Mouse (Mus musculus) thymus, postnatal 0 days (tissue): ENCODE results near the gene Rtca. TPM values are rescaled to one million over a fixed set of nuclear protein-coding genes. Genes with fewer than 3 reads are reported as not detected.

Experiments used
- DNase-seq: peaks from one replicate; pipeline ENCODE4 v3.0.0-alpha.2; 2015; ENCODE audit warnings: low spot score
- polyA plus RNA-seq: library from polyadenylated mRNA; unstranded; fragments of >200 nt; fragmentation: Nextera tagmentation; extraction: Ambion mirVana; gene quantifications from 2 replicates; pipeline ENCODE4 v1.2.1, GENCODE M21; 2015

Gene Rtca
- polyA plus RNA-seq, result 72.2 and 75.3 TPM in 2 replicates

DNA sequence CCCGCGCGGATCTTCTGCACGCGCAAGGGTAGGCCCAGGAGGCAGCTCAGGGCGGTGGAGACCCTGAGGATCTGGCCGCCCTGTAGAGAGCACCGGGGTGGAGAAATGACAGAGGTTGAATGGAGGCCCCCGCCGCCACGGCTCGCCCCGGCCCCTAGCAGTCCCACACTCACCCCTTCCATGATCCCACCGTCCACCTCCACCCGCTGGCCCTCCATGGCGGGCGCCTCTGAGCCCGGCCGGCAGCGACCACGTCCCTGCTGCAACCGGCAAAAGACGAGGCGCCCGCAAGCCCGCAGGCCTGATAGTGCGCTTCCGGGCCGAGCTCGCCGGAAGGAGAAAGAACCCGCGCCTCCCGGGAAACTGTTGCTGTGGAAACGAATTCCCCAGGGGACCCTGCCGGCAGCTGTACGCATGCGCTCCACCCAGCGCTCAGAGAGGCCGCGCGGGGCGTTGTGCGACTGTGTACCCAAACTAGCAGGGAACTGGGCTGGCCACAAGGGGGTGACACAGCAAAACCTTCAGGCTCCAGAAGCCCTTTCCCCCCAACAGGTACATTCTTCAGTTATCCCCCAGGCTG is at the start of gene Rtca:
Gene Rtca, minus strand, starts transcription at position 437 of the 580 bp plus-strand sequence.
- DNase-seq, result peak; percentile 98

DNA sequence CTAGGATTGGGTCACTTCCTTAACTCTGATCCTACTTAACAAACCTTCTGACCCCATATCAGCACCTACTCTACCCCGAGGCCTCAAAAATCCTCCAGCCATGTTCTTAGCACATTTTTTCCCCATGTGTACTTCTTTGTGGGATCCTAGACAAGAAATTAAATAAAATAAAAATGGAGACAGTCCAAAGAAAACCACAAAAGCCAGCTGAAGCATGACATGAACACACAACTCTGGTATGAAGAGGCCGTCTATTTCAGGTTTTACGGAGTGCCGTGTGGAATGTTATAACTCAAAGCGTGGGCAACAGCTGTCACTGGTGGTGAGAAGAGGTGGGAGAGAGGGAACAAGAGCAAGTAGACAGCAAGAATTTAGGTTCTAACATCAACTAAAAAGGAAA is 43.4 kb upstream of the Rtca start:
- DNase-seq, result no peak

DNA sequence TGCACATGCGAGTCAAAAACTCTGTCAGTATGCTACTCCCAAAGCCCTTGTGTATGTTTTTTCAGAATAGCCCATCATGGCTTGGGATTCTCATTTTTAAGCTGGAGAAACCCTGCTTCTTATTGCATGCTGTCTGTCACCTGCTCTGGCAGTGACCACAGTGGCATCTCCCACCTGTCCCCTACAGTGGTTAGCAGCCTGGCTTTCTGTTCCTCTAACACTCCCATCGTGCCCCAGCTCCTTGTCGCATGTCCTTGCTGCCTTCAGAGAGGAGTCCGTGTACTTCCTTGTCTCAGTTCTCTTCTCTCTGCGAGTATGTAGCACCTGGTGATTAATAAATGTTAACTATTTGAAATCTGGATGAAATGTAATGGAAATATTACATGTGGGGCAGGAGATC is 39.4 kb upstream of the Rtca start:
- no peak for DNase-seq

DNA sequence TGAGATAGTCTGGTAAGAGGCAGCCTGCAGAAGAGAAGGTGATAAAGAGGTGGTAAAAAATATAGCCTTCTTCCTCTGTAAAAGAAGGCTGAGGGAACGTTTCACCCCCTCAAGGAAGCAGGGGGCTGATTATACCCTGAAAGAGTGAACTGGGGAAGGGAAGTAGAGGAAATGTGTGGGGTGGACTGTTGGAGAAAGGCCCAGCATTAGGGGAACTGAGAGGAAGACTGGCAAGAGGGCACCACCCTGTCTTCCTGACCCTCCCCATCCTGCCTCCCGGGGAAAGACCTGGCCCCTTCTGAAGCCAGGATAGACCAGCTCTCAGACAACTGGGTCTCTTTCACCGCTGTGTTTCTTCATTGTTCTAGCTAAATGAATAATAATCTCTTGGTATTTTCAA is 34.5 kb upstream of the Rtca start:
- no peak for DNase-seq

DNA sequence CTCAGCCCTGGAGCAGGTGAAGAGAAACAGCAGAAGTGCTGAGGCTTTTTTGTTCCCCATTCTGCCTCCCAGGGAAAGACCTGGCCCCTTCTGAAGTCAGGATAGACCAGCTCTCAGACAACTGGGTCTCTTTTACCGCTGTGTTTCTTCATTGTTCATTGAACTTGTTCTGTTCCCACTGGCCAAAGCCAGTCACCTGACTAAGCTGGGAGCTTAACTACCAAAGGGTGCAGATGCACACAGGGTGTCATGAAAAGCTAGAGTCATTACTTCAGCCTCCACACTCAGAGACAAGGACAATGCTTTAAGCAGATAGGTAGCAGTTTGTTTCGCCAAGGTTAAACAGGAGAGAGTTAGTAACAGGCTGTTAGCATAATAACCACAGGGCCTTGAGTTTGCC is 34.1 kb upstream of the Rtca start:
- DNase-seq, result no peak

DNA sequence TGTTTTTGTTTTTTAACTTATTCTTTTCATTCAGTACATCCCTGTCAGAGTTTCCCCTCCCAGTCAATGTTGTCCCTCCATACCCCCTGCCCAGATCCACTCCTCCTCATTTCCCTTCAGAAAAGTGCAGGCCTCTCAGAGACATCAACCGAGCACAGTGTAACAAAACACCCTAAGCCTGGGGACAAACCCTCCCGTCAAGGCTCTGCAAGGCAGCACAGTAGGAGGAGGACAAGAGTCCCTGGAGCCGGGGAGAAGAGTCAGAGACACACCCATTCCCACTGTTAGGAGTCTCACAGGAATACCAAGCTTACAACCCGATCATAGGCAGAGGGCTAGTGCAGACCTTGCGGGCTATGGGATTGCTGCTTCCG is 29.2 kb upstream of the Rtca start:
- no peak for DNase-seq

DNA sequence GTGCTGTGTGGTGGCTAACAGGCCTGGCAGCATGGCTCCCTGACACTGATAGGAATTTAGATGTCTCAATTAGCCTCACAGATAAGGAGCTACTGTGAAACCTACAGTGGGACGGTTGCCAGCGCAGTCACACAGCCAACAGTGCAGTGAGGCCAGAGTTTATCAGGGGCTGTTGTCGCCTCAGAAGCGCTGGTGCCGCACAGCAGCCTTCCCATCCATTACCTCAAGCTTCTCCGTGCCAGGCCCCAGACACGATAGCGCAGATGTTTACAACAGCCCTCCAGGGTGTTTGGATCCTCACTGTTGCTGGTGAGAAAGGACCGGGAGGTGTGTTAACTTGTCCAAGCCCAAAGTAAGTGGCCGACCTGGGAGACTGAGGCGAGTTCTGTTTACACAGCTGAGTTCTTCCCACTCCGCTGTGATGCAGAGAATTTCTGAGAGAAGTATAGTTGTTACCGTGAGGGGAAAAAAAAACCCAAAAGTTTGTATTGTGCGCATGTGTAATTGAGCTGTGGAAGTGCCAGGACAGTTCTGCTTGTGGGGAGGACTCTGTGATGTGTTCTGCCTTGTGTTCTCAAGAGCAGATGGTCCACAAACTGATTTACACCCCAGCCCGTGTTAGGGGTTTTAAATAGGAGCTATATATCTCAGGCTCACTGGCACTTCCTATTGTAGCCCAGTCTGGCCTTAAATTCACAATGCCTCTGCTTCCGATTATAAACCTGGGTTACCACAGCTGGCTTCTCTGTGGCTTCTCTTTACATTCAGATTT is 28.6 kb upstream of the Rtca start:
- no peak for DNase-seq

DNA sequence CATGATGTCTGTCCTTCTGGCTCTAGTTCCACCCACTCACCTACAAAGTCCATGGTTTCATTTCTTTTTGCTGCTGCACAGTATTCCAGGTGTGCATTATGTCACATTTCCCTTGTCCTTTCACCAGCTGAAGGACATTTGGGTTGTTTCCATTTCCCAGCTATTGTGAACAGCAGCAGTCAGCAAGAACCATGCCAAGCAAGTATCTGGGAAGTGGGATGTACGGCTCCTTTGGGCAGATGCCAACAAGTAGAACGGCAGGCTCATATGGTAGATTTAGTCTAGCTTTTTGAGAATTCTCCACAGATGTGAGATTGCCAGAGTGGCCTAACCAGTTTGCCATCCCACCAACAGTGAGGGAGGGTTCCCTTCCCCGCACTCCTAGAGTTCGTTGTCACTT is 22.8 kb upstream of the Rtca start:
- DNase-seq, result no peak

DNA sequence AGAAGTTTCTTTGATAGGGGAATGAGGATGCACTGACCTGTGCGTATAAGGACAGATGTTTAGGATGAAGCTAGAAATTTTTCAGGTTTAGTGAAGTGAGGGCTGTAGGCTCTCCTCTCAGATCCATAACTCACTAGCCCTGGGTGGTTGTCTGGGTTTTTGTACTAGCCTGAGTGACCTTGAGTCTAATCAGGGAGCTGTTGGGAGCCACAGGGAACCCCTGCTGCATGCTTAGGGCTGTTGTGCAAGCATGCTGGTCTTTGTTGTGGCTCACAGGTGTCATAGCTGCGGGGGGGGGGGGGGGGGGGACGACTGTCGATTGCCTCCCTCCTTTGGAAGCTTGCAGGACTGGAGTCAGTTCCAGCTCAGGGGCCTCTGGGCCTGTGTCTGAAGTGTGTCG is 21.7 kb upstream of the Rtca start:
- no peak for DNase-seq

DNA sequence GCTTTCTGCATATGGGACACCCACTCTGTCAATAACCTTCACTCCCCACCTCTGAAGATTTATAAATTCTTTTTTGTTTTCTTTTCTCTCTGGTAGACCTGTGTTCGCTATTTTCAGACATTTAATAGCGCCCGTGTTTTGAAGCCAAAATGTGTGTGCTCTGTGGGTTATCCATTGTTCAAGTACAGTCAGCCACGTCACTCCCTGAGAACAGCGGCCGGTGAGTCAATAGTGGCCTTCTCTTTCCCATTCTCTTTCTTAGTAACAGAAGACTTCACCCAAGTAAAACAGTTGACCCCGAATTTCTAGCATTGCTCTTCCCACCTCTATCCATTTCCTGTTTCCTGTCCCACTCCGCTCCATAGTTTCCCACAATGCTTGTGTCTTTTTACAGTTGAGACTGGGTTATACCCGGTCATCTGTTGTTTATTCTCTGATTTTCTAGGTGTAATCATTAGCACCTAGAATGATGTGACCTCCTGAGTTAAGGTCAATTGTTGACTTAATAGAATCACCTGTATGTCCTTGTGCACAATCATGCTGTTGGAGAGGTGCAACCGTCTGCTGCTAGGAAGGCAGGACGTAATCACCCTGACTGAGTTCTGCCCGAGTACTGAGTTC is 12.2 kb upstream of the Rtca start:
- DNase-seq, result no peak

DNA sequence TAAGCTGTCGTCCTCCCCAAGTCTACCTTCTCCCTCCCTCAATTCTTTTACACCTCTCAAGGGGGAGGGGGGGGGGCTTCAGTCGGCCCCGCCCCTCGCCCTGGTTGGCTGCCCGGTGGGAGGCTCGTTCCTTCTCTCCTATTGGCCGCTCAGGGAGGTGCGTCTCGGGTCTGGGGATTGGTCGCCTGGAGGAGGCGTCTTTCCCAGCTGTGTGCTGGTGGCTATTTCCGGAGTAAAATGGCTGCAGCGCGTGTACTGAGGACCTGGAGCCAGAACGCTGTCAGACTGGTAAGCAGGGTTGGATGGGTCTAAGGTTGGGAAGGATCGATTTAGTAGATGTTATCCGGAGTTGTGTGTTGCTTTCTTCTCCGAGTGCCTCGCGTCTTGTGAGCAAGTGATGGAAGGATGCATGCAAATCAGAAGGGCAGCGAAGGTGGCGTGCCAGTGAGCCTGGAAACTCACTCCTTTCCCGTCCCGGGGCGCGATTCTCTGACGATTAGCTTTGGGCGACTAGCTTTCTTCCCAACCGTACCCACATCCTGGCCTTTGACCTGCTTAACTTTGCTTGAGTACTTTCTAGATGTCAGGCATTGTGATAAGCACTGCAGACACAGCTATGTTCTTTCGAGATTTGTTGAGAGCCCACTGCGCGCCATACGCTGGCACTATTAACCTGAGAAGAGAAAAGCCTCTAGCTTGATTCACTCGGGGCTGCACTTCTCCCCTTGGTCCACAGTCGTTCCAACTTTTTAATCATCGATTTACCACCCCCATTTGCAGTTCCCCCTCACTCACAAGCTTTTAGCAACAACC is 5.1 kb upstream of the Rtca start, which contains the start of gene Dbt:
Gene Dbt, plus strand, starts transcription at position 167 of the 813 bp plus-strand sequence.
- DNase-seq, result peak; percentile 93

DNA sequence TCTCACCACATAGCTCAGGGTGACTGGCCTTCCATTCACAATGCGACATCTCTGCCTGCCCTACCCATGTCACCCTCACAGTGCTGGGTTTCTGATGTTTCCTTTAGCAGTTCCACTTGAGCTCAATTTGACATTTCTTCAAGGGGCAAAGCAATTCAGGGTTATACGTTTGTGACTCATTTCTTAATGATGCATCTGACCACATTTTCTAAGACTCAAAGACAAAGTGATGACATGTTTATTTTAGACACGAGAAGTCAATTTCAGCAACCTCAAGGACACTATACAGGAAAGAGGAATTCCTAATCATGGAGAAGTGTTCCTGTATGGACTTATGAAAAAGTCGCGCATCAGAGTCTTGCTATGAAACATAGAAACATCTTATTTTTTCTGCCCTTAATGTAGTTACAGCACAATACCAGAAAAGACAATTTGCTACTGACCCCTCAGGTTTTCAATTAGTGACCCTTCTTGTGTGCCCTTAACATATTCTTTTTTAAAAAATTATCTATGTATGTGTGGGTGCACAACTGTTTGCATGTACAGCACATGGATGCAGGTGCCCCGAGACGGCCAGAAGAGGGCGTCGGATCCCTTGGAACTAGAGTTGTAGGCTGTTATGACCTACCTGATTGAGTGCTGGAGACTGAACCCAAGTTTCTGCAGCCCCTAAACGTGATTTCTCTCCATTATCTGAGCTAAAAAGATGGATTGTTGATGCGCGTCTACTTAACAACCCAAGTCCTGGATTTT is 4.3 kb upstream of the Rtca start:
- no peak for DNase-seq

DNA sequence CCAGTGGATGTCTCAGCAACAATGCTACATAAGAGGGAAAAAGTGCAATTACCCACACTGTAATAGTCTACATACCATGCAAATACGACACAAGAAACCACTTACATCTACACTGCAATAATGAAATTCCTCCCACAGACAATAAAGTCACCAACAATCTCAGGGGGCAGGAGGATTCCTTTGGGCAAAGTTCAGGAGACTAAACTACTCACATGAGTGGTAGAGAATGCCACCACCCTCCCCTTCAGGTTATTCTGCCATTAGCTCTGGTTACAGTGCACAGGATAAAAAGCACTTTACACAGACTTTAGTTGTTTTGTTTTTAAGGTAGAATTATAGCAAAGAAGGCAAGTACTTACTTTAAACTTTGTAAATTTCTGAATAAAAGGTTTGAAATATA is 12.3 kb downstream of the Rtca start:
- no peak for DNase-seq

DNA sequence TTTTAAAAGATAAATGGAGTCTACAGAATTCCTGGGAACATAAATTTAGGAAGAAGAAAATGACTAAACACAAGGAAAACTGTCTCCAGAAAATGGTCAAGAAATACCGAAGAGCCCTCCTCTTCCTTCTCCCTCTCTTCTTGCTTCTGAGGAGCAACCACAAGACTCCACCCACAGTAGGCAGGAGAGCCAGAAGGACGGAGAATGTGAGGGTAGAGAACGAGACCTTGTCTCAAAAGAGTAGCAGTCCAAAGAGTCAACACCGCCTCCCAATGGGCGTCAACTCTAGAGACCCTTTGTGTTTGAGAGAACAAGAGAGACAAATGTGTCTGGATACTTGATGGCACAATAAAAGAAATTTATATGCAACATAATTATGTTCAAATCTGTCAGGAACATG is 14.3 kb downstream of the Rtca start:
- DNase-seq, result peak; percentile 18

DNA sequence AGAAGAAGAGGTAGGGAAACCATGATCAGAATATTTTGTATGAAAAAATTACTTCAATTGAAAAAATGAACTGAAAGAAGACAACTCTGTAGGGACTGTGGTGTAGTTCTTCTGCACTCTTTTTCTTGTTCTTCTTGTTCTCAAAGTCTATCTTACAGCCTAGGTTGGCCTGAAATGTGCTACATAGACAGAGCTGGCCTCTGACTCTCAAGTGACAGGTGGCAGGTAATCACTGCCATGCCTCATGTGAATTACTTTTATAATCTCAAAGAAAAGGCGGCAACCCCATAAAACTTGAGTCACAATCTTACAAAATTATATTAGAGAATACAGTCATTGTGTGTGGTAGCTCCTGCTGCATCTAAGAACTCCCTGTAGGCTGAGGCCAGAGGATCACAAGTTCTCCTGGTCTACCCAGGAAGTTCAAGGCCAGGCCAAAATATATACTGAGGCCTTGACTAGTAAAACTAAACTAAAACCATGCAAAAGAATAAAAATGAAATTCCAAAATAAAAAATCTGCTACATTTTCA is 16.0 kb downstream of the Rtca start:
- DNase-seq, result no peak

DNA sequence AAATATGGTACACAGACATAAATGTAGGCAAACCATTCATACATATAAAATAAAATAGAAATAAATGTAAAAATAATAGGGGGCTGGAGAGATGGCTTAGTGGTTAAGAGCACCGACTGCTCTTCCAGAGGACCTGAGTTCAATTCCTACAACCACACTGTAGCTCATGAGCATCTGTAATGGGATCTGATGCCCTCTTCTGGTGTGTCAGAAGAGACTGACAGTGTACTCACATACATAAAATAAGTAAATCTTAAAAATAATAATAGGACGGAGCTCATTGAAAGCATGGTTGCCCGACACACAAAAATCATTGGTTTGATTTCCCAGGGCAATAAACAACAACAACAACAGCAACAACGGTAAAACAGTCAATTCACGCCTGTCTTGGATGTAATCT is 17.1 kb downstream of the Rtca start:
- no peak for DNase-seq

DNA sequence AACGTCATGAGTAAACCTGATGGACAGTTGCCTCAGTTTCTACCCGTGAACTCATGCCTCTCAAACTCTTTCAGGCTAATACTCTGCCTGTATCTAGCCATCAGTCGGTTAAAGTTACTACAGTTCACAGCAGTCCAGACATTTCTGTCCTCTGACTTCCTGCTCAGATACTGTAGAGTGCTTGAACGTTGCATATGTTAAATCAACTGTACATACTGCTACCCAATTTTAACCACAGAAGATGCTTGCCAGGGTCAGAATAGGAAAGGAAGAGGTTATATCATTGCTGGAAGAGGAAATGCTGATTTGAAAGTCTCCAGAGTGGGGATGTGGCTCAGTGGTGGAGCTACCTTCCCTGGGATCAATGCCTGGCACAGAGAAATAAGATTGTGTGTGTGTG is 24.7 kb downstream of the Rtca start:
- no peak for DNase-seq

DNA sequence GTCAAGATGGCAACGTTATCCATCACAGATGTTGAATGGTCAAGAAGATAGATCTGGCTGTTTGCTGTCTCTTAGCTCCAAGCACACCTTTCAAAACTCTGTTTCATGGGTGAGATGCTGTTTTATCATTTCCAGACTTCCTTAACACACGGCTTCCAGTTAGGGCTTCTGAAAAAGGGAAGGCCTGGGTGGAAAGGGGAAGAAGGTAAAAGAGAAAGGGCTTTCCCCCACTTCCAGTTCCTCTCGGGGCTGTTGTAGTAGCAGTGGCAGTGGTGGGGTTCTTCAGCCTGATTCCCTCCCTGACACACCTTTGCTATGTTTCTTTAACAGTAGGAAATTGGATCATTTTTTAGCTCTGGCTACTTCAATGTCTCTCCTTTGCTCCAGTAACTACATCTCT is 25.3 kb downstream of the Rtca start:
- DNase-seq, result no peak

DNA sequence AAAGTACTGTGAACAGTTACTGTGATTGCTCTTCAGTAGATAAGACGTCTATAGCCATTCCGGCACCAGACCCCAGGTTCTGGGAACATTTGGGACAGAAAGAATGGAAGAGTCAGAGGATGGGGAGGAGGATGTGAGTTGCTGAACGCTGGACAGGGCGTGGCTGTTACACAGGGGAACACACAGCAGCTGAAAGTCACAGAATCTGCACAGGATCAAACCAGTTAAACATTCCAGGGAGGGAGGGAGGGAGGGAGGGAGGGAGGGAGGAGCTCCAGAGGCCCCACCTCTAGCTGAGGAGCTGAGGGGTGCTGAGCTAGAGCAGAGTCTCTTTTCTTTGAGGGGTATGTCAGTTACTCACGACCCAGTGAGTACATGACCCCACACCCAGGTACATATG is 27.1 kb downstream of the Rtca start:
- no peak for DNase-seq

DNA sequence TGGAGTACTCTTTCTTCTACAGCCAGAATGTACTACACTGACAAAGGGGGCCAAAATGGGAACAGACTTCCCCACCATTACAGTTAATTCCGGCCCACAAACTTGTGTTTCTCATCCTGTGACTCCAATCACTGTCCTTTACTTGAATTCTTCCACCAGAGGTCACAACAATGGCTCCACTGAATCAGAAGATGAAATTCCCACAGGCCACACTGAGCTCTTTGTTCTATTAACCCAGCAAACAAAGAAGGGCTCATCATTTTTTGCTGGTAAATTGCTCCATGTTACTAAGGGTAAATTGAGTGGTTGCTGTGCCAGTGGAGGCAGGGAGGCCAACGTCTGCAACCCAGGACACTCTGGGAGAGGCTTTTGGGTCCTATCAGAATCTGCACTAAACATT is 27.9 kb downstream of the Rtca start:
- DNase-seq, result no peak

DNA sequence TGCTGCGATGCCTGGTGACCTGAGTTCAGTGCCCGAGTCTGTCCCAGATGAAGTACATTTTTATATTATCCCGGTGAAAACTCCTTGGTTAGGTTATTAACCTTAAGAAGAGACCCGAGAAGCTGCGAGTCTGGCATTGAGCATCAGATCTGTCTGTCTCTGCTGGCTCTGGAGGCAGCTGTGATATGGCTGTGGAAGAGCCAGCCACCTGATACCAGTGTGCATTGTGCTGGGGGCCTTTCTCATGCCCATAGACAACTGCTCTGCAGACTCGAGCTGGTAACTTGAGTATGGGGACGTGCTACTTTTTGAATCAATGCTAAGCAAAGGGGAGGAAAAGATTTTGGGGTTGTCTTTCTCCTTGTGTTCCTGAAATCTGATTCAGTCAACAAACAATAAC is 30.7 kb downstream of the Rtca start:
- no peak for DNase-seq
